Mouse (Mus musculus) urinary bladder, postnatal 36 days (tissue): ENCODE results near the gene Slc35f3.
"Not testable (repeated sequence)": the region's sequence is repeated elsewhere in the genome, so short reads cannot be mapped to it uniquely, and the experiment has no call there.

Experiments
- DNase-seq, 2 experiments: peaks; one replicate each; pipeline ENCODE4 v3.0.0; 2022; ENCODE audit warnings: low spot score in 2 of 2, mixed read lengths in 1 of 2

Gene Slc35f3

DNA sequence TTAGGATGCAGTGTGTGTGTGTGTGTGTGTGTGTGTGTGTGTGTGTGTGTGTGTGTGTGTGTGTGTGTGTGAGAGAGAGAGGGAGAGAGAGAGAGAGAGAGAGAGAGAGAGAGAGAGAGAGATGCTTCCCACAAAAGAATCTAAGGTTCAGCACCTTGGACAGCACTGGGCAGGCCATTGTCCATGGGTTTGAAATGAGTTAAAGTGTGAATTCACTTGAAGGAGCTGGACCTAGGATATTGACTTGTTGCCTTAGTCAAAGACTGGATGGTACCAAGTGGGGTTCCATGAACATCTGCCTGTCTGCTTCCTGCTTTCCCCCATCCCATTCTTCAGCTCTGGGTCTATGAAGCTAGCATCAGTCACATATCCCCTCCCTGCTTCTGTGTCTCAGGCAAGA is 106.2 kb downstream of the Slc35f3 start:
- DNase-seq: not testable (repeated sequence)

GRCm38 (mm10) chr8:126405030-126405429 is 106.7 kb downstream of the Slc35f3 start:
- no peak for DNase-seq

- DNase-seq: no peak
These were observed 122.5 kb downstream of the Slc35f3 start for GRCm38 (mm10) chr8:126420834-126421233.

DNA sequence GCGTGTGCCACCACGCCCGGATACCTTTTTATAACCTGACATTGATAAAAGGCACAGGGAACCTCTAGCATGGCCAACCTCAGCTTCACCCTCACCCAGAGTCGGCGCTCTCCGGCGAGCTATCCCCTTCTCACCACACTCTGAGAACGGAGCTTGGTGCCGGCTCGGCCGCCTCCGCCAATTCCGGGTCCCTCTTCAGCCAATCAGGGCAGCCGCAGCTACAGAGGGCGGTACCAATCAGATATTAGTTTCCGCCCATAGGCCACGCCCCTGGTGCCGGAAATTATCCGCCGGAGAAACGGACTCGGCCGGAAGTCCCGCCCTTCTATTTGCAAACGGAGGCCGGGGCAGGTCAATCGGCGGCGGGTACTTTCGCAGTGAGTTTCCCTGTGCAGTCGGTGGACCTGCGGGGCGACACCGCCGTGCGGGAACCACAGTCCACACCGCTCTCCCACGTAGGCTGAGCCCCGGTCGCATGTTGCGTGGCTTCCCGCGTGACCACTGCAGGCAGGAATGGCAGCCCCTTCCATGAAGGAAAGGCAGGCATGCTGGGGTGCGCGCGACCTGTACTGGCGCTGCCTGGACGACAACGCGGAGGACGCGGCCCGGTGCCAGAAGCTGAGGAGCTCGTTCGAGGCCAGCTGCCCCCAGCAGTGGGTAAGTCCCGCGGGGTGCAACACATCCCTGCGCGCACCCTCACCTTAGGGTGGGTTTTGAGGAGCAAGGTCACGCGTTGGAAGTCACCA is 124.0 kb downstream of the Slc35f3 start, which contains the start of gene Coa6:
Gene Coa6 (plus strand): TSS at position 342 of the 746 bp plus-strand sequence.
- DNase-seq: peak; percentile 97 to 99

- no peak for DNase-seq
These were observed 124.6 kb downstream of the Slc35f3 start for GRCm38 (mm10) chr8:126422920-126423300.

- DNase-seq: no peak
These were observed 125.8 kb downstream of the Slc35f3 start for GRCm38 (mm10) chr8:126424163-126424562.

- DNase-seq: no peak
These were observed 126.6 kb downstream of the Slc35f3 start for GRCm38 (mm10) chr8:126424946-126425345.

DNA sequence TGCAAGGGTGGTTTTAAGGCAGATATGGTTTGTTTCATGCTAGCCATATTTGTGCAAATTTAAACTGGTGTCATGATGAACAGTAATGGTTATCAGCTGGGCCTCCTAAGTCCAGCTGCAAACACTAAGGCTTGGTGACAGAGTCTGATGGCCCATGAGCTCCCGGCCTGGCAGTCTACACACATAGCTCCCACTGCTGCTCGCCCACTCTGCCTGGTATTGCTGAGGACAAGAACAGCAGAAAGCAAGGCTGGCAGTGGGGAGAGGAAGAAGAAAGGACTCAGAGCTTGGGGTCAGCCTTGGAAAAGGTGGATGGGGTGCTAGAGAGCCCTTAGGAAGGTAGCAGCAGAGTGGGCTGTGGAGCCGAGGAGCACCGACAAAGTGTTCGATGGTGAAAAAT is 131.3 kb downstream of the Slc35f3 start:
- DNase-seq: no peak

DNA sequence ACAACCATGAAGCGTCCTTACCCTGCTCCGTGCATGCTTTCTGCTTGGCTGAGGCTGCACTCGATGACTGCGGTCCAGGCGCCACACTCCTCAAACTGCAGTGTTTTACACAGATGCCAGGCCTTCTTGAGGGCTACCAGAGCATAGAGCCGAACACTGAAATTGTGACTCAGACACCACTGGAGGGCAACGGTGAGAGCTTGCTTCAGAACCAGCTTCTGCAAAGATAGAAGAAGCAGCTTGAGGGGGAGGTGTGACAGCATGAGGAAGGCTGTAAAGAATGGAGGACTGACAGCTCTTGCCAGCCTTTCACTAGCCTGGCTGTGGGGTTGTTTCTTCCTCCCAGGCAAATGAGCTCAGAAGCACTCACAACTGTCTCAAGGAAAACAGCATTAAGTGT is 135.5 kb downstream of the Slc35f3 start:
- no peak for DNase-seq

- DNase-seq: no peak
These were observed 140.6 kb downstream of the Slc35f3 start for GRCm38 (mm10) chr8:126438937-126439336.
